Mouse (Mus musculus): ENCODE data around the gene Ralbp1. TPM values are rescaled to one million over a fixed set of nuclear protein-coding genes. Genes with fewer than 3 reads are reported as not detected.

Ralbp1 gene
- total RNA-seq, 2 experiments from 2014 or later: 46.3 to 66.8 TPM

DNA sequence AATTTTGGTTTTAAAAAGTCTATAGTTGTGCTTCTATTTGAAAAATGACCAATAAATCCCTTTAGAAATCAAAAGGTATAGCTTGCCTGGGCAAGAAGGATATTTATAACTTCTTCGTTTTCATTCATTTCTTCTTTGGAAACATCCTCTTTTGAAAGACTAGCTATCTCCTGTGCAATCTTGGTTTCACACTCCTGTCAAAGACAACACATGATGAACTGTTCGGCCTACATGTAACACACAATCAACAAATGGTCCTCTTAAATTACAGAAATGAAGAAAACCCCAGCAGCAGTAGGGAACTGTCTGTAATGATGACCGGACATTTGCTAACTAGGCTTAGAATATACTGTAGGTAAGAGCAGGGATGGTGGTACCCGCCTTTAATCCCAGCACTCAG lies 31.6 kb downstream of the Ralbp1 start:
- no peak for DNase-seq (ENCODE audit: low spot score in 2 of 2)

DNA sequence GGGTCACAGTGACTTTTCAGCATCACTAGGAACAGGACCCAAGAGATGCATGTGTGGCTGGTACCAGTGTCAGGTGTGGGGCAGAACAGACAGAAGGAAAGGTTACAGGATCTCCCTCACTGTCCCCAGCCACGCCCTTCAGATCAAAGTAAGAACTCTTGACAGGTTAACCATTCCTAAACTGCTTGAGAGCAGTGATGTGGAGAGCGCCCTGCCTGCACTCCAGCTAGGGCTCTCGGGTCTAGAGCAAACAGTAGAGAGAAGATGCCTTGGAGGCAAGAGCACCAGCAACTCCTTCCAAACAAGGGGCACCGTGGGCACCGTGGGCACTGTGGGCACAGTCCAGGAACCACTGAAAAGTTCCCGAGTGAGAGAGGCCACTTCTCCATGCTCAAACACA lies 32.3 kb downstream of the Ralbp1 start:
- no peak for DNase-seq (ENCODE audit: low spot score in 2 of 2)

DNA sequence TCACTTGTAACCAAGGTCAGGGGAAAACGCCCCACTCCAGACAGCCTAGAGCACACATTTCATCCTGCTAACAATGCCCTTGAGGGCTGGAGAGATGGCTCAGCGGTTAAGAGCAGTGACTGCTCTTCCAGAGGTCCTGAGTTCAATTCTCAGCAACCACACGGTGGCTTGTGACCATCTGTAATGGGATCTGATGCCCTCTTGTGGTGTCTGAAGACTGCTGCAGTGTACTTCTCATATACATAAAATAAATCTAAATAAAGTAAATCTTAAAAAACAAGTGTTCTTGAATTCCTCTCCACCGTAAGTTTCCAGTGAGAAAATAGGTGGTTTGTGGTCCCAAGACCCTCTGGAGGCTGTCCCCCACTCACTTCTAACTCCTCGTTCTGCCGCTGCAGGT lies 33.8 kb downstream of the Ralbp1 start:
- no peak for DNase-seq (ENCODE audit: low spot score in 2 of 2)

DNA sequence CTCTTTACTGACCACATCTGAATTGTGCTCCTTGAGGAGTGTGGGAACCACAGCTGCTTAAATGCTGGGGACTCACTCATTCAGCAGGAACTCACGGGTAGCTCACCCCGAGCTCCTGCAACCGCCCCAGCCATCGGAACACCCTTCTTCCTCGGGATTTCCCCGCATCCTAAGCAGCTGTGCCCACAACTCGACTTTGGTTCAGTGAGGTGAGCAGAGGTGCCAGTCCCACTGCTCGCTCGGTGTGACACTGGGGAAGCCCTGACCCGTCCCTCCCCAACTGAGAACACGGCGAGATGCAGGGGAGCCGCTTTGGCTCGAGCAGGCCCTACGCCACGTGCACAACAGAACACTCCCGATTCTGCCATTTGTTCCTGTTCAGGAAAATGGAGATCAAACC lies 35.1 kb downstream of the Ralbp1 start:
- no peak for DNase-seq (ENCODE audit: low spot score in 2 of 2)

DNA sequence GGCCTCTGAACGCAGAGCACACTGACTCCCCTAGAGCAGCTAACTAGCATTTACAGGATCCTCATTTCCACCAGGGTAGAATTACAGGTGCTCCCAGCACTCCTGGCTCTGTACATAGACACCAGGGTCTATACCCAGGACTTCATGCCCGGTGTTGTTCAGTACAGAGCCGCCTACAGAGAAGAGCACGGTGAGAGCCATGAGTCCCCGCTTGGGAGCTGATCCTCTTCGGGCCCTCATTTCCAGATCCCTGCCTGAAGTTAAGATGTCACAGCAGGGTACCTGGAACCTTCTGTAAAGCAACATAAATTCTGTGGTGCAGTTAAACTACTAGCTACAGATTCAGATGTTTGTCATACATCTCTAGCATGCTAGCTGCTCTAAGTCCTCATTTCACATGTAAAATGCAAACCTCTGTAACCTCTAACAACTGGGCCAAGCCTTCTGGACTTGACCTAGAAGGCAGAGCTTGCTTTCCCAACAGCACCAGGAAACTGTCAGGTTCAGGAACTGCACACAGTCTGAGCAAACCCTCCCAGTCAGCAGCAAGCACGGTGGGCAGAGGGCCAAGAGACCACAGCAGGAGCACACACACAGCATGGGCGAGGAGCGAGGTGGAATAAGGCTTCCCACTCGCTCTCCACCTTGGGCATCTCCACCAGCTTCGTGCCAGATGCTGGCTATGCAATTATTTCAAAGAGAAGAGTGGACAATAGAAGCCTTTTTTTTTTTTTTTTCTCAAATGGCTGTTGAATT lies 37.7 kb downstream of the Ralbp1 start:
- no peak for DNase-seq (ENCODE audit: low spot score in 2 of 2)

DNA sequence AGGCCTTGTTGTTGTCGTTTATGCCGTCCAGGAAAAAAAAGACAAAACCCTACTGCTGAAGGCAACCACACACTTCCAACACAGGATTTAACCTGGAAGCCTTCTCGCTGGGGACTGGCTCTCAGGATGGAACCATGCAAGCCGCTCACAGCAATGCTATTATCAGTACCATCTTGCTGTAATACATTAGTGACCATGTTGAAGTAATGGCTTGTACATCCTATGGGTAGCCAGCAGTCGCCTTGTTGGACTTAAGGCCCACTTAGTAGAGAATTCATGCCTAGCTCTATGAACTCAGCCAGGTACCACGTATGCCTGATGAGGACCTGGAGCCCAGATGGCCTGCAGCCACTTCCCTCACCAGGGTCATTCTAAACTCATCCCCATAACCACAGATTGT lies 40.2 kb downstream of the Ralbp1 start:
- DNase-seq (ENCODE audit: low spot score in 2 of 2): no peak

DNA sequence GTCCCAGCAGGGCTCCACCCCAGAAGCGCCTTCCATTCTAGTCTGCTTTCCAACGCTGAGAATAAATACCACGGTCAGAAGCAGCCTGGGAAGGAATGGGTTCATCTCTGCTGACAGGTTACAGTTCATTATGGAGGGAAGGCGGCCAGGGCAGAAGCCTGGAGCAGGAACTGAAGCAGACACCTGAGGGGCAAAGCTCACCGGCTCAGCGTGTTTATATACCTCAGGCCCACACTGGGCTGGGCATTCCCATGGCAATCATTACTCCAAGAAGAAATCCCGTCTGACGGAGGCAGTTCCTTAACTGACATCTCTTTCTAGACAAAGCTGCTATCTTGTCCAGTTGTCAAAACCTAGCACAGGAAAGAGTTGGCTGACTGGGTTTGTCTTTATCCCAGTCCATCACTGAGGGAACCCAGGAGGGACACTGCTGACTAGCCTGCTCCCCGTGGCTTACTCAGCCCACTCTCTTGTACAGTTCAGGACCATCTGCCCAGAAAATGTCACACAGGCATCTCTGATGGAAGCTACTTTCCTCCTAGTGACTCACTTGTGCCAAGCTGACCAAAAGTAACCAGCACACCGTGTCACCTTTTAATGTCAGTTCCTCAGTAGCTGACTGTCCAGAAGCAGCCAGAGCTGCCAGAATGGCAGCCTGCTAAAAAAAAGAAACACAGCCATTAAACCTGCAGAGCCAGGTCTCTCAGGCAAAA lies 42.8 kb downstream of the Ralbp1 start:
- DNase-seq (ENCODE audit: low spot score in 2 of 2): no peak

DNA sequence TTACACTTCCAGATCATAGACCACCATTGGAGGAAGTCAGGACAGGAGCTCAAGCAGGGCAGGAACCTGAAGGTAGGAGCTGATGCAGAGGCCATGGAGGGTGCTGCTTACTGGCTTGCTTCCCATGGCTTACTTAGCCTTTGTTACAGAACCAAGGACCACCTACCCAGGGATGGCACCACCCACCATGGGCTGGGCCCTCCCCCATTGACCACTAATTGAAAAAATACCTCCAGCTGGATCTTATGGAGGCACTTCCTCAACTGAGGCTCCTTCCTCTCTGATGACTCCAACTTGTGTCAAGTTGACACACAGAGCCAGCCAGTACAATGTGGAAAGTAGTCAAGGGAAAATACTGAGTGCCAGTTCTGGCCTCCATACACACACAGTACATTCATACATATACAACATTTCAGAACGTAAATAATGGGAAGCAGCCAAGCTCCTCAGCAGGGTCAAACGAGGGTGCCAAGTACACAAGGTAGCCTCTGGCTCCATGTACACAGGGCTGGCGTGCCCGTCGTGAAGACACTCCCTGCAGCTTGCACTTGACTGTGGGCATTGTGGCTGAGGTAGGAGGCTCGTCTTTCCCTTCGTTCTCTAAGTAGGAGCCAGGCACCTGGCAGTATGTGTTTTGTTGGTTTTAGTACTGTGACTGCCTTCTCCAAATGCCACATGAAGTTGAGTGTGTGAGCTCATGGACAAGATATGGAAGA lies 45.9 kb downstream of the Ralbp1 start:
- no peak for DNase-seq (ENCODE audit: low spot score in 2 of 2)

DNA sequence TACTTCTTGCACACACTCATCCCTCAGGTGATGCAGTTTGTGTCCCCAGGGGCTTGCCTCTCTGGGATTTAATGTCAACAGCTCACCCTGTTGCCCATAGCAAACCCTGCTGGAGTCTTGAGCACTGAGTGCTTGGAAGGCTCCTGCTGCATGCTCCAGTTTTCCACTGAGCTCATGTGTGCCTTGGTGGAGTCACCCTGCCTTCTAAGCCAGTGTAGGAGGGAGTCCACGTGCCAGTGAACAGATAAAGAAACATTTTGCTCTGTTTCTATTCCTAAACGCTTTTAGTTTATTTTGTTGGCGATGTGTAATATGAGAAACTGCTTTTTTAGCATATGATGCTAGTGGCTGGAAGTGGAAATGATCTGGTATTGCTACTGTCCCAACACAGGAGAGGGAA lies 48.9 kb downstream of the Ralbp1 start:
- no peak for DNase-seq (ENCODE audit: low spot score in 2 of 2)

DNA sequence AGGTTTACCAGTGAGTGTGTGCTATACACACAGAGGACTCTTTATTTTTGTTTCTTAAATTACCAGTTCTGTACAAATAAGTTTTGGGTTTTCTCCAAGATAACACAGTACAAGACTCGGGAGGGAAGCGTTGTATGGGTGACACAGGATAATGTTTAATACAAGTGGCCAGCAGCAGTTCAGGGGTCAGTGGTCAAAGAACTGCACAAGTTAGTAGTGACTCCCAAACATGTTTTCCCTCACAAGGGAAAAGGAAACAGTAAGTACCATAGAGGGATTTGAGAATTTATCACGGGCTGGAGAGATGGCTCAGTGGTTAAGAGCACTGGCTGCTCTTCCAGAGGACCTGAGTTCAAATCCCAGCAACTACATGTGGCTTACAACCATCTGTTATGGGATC lies 51.7 kb downstream of the Ralbp1 start:
- no peak for DNase-seq (ENCODE audit: low spot score in 2 of 2)

DNA sequence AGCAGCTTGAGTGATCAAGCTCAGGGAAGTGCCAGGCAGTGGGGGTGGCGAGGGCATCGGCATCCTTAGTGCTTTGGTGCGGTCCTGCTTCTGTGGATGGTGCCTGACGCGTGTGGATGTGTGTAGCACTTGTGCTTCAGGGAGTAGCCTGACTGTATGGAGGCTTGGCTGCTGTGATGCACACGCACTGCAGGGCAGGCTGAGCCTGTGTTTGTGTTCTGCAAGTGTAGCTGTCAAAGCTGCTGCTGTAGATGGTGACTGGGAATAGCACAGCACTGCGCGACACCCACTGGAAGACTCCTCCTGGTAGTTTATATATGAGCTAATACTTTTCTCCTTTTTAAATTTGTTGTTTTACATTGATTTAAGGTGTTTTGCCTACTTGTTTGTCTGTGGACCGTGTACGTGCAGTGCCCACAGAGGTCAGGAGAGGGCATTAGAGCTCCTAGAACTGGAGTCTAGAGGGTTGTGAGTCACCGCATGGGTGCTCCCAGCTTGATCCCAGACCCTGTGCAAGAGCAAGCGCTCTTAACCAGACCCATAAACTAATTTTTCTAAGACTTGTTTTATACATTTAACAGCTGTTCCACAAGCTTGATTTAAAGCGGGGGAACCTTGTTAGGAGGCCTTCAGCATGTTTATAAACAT lies 55.3 kb downstream of the Ralbp1 start:
- no peak for DNase-seq (ENCODE audit: low spot score in 2 of 2)

DNA sequence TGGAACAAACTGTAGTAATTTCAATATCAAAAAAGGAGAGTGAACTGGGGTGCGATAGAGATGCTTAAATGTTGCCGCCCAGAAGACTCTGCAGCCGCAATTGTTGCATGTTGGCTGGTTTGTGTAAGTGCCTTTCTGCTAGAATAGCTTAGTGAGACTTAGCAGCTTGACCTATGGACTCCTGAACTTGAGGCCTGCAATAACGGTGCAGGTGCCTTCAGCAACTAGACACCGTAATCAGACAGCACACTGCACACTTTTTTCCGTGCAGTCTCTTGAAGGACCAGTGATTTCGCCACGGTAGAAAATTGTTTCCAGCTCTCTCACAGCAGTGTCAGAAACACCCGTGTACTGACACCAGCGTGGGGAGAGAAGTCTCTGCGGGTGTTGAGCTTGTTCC lies 56.6 kb downstream of the Ralbp1 start:
- no peak for DNase-seq (ENCODE audit: low spot score in 2 of 2)

DNA sequence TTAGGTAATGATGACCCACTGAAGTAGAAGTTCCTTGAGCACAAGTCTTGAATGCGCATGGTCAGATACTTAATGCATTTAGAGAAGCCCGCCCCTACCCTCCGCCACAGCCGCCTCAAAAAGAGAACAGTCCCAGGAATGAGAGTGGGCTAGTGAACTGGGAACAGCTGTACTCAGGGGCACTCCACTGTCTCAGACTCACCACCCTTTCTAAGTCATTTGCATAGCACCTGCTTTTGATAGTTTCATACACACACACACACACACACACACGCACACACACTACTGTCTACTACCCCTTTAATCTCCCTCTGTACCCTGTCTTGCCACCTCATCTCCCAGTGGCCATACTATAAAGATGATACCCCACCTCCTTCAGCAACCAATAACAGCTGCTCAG lies 57.7 kb downstream of the Ralbp1 start:
- DNase-seq (ENCODE audit: low spot score in 2 of 2): no peak

DNA sequence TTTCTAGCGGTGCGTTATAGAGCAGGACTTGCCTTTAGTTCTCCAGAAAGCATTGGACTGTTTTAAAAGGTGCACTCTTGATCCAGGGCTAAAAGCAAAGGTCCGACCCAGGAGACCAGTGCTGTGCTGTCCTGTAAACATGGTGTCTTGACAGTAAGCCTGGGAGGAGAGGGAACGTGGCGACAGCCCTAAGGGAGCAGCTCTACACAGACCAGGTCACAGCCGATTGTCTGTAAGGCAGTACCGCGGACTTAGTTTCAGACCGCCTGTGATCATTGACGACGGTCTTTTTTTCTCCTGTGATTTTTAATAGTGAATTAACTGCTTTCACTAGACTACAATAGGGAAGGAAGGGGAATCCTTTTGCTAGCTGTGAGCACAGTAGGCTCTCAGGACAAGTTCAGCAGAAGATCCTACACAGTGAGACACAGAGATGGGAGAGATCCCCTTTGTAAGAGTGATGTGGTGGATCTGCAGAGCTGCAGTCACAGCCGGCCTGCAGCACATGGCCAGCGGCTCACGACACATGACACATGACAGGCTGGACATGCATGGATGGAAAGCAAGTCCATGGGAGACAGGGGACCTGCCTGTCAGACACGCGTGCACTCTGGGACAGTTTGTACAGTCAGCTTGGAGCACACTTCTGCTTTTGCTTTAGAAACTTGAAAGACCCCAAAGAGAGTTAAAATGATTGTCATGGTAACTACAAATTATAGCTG lies 58.3 kb downstream of the Ralbp1 start:
- no peak for DNase-seq (ENCODE audit: low spot score in 2 of 2)

DNA sequence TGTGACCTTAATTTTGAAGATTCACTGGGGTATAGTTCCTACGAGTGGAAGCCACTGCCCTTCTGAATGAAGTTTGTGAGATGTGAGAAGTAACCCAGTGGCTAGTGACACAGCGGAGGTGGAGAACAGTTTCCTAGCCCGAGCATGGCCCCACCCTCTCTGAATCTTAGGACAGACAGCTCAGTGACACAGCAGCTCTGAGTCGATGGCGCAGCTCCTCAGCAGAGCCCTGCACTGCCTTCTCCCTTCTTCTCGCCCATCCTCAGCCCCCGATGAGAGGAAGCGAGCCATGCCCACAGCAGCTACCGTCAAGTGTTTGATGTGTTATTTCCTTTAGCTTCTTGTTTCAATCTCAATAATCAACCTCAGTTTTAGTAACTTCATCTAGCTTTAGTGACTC lies 59.3 kb downstream of the Ralbp1 start:
- DNase-seq (ENCODE audit: low spot score in 2 of 2): no peak

DNA sequence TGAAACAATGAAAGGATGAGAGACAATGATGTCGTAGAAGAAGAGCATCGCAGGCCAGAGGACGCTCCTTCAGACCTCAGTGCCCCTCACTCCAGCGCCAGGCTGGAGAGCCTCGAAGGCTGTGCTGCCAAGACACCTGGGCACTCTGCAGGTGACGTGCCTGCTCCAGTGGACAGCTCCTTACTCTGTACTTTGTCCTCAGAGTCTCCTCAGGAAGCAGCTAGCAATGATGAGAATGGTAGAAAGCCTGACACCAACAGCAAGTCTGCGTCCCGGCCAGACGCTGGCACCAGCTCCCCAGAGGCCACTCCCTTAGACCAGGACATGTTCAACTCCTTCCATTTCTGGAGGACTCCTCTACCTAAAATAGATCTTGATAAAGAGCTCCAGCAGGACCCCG lies 61.4 kb downstream of the Ralbp1 start:
- DNase-seq (ENCODE audit: low spot score in 2 of 2): no peak

DNA sequence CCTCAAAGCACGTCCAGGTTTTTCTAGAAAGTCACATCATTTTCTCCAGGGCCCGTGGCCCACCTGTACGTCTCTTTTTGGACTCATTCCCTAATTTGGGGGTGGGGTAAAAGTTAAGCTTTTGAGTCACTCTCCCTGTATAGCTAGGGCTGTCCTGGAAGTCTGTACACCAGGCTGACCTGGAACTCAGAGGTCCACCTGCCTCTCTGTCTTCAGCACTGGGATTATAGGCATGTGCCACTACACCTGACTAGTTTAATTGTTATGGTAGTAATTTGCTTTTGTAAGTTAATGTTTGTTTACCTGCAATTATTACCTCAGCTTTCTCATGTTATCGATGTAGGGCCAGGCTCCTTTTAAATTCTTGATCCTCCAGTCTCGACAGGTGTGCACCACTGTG lies 63.2 kb downstream of the Ralbp1 start:
- DNase-seq (ENCODE audit: low spot score in 2 of 2): no peak

DNA sequence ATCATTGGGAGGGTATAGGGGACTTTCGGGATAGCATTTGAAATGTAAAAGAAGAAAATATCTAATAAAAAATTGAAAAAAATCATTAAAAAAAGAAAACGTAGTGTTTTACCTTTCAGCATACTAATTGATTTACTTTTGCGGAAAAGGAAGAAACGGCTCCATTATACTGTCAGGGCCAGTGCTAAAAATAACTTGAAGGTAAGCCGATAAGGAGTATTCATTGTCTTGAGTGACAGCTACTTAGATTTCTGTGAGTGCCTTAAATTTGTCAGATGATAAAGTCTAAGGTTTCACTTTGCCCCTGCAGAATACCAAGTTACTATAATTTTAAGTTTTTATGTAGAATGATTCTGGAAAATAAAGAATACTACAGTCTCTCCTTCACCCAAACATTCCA lies 65.4 kb downstream of the Ralbp1 start:
- no peak for DNase-seq (ENCODE audit: low spot score in 2 of 2)

DNA sequence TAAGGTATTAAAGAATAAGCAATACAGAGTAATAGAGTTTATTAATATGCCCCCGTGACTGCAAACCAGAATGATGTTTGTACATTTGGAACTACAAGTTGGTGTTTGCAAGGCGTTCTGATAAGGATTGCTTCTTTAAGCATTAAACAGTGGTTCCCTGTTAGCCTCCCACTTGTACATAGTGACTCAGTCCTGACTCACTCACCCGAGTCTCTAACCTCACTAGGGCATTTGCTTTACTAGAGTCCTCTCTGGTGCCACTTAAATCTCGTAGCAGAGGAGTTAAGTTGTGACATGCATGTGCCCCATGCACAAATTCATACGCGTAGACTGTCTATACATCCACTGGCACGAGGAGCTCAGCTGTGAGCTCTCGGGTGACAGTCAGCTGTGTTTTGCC lies 71.8 kb downstream of the Ralbp1 start:
- DNase-seq (ENCODE audit: low spot score in 2 of 2): no peak

DNA sequence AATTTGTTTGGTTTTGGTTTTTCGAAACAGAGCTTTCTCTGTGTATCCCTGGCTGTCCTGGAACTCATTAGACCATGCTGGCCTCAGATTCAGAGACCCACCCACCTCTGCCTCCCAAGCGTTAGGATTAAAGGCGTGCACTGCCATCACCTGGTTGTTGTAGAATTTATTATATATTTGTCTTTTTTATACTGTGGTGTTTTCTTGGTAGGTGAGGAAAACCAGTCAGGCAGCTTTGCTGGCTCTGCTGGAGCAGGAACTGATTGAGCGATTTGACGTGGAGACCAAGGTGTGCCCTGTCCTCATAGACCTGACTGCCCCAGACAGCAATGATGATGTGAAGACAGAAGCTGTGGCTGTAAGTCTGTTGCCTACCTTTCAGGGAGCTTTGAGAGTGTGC lies 74.6 kb downstream of the Ralbp1 start:
- DNase-seq (ENCODE audit: low spot score in 2 of 2): no peak

DNA sequence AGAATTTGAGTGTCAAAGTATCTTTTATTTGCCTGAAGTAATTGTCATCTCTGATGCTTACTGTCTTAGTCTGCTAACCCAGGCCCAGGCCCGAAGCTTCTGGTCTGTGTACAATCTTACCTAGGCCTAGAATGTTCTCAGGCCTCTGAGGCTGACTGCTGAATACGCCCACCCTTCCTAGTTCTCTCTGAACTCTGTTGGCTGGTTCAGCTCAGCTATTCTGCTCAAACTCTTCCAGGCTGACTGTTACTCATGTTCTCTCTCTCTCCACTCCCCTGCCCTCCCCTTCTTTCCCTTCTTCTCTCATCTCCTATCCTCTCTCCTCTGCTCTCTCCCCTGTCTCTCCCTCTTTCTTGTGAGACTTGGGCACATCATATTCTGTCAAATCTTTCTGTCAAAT lies 79.2 kb downstream of the Ralbp1 start:
- no peak for DNase-seq (ENCODE audit: low spot score in 2 of 2)
